Mouse (Mus musculus) cerebellum, adult 2 months (tissue): Measurements from ENCODE around the gene Lsamp. TPM values are rescaled to one million over a fixed set of nuclear protein-coding genes. Genes with fewer than 3 reads are reported as not detected.

Experiments used
- DNase-seq, 2 experiments: peaks; one replicate each; pipeline ENCODE4 v3.0.0; 2021
- H3K27ac ChIP-seq: fragments of 200-500 bp; 2 replicates; pipeline ENCODE4 v1.5.1; 2012; ENCODE audit warnings: low read length, control low read depth, inconsistent platforms; ENCODE audit not compliant: insufficient read depth
- H3K27me3 ChIP-seq: fragments of 200-500 bp; 2 replicates; pipeline ENCODE4 v1.6.1; 2012; ENCODE audit warnings: inconsistent platforms, mild to moderate bottlenecking, low read length, moderate library complexity; ENCODE audit not compliant: control insufficient read depth, insufficient read depth
- H3K4me1 ChIP-seq: fragments of 200-500 bp; 2 replicates; pipeline ENCODE4 v1.6.1; 2011; ENCODE audit warnings: low read length; ENCODE audit not compliant: control insufficient read depth, insufficient read depth
- H3K4me3 ChIP-seq: fragments of 200-500 bp; replicated peaks from 2 replicates; pipeline ENCODE3; 2011; ENCODE audit warnings: mild to moderate bottlenecking, low read depth, low read length, control low read depth; ENCODE audit not compliant: insufficient read depth
- CTCF ChIP-seq: fragments of 200-500 bp; IDR thresholded peaks from 2 replicates; pipeline ENCODE4 v1.5.1; 2011; ENCODE audit warnings: low read depth, mild to moderate bottlenecking, control low read depth, low read length, moderate library complexity, borderline replicate concordance; ENCODE audit not compliant: insufficient read depth
- POLR2A ChIP-seq: fragments of 200-500 bp; IDR thresholded peaks from 2 replicates; pipeline ENCODE4 v1.6.1; 2011; ENCODE audit warnings: low read length, control low read depth, borderline replicate concordance; ENCODE audit not compliant: insufficient read depth
- WGBS: fragments of 180-500 bp; shearing (Covaris S2); methylation state at CpG from one replicate; pipeline ENCODE4 v1.1.7; 2018; 5-methylcytosine and 5-hydroxymethylcytosine counted together
- polyA plus RNA-seq: library from polyadenylated mRNA; depleted of rRNA; stranded (reverse); fragments of >200 nt; gene quantifications from 2 replicates; pipeline ENCODE4 v1.2.3, GENCODE M21; 2012

The Lsamp gene
- polyA plus RNA-seq, 1 experiment = 143 TPM

DNA sequence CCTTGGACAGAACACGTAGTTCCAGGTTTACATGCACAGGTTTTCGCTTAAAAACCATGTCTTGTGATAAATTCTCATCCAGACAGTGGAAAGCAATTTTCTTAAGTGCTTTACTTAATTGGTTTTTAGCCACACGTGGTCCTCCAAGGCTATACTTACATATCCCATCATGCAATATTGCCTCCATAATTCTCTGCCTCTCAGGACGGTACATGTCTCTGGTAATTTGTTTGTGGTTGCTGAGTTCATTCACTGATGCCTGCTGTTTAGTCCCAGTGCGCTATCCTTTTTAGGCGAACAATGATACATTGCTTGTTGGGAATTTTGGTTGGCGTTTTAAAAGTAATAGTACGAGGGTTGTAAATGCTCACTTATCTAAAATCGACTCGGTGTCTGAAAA, 453.7 kb downstream of the Lsamp start:
- Histone ChIP-seq H3K4me1 (no peaks in the 10 kb centered on the region), H3K4me3 (no peak overlapping the region), H3K27ac (no peak overlapping the region), H3K27me3 (no peaks in the 10 kb centered on the region)
- WGBS = 97% methylated on average over 10 of the region's 10 CpGs
- TF ChIP-seq POLR2A = no peak
- TF ChIP-seq CTCF = no peak
- DNase-seq = no peak

DNA sequence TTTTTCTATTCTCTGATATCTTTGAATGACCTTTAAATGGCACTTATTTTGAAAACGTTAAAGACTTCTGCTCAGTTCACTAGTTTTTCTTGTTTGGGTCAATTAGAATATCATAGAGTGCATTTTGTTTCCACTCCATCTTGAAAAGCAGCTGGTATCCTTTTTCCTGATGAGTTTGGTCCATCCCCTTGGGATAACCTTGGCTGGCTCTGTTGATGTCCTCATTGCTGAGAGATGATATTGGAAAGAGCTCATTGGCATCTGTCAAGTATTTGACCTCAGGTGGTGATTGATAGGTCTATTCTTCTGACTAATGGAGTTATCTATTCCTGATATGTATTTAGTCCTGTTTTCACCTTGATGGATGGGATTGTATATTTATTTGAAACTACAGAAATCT, 454.7 kb downstream of the Lsamp start:
- TF ChIP-seq POLR2A (no peak), CTCF (no peak)
- DNase-seq = no peak
- H3K4me1 ChIP-seq = no peaks in the 10 kb centered on the region
- H3K27ac ChIP-seq = no peak overlapping the region
- H3K4me3 ChIP-seq = no peak overlapping the region
- H3K27me3 ChIP-seq = no peaks in the 10 kb centered on the region
- 53% methylated on average over 1 of the region's 1 CpGs for WGBS

DNA sequence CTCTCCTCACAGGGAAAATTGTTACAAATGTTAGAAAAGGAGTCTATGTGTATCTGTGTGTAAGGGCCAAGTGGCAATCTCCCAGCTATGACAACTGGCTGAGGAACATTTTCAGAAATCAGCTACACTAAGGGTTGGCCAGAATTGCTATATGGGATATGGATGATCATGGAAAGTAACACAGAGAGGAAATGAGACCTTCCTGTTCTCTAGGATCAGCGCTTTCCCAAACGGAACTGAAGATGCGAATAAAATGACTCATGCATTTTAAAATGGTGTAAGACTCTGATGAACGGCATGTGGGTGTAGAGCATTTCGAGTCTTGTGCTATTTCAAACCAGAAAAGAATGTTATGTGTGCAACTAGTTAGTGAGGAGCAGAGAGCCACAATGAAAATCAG, 462.4 kb downstream of the Lsamp start:
- H3K27me3 ChIP-seq = no peaks in the 10 kb centered on the region
- H3K4me3 ChIP-seq = no peak overlapping the region
- TF ChIP-seq CTCF = no peak
- TF ChIP-seq POLR2A = no peak
- no peak overlapping the region for H3K27ac ChIP-seq
- DNase-seq = no peak
- H3K4me1 ChIP-seq = no peaks in the 10 kb centered on the region
- WGBS = 91% methylated on average over 5 of the region's 5 CpGs

DNA sequence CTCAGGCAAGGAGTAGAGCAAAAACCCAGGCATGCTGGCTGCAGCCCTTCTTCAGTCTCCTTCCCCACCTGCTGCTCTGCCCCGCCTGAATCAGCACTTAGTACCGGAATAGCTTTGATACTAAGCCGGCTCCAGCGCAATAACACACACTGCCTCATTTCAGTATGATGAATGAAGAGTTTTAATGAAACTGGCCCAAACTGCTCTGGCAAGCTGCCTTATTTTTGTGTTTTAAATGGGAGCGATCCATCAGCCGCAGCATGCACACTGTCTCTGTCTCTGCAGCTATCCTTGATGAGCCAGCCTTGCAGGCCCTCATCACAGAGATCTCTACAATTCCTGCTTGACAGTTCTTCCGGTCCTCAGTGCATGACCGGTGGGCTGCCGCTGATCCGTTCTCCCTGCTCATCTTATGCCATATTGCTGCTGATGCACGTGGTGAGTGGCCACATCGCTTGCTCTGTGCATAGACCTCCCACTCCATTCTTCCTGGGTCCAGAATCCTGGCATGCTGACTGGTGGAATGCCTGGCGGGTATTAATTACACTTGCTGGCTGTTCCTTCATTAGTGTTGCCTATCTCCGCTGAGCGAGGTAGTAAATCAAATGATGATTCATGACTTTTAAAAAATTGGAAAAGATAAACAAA, 479.4 kb downstream of the Lsamp start:
- Histone ChIP-seq H3K27ac (no peak overlapping the region), H3K4me3 (no peak overlapping the region), H3K4me1 (no peaks in the 10 kb centered on the region), H3K27me3 (no peaks in the 10 kb centered on the region)
- WGBS = 61% methylated on average over 15 of the region's 15 CpGs
- peak; percentile 12 to 13 for DNase-seq
- TF ChIP-seq POLR2A = no peak
- no peak for TF ChIP-seq CTCF

DNA sequence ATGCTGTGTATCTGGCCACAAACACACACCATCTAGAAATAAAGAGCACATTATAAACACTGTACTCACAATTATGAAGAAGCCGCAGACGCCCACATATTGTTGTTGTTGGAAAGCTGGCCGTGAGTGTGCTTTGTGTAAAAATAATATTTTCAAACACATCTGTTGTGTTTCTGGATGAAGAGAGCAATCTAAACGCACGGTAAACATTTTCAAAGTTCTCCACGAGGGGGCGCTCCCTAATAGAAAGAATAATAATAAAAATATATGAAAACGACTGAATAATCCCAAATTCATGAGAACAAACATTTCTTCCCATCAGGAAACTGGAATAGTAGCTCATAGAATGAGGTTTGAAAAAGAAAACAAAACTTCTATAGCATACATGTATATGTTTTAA, 482.4 kb downstream of the Lsamp start:
- WGBS = 29% methylated on average over 8 of the region's 8 CpGs
- no peaks in the 10 kb centered on the region for H3K4me1 ChIP-seq
- H3K27me3 ChIP-seq = no peaks in the 10 kb centered on the region
- TF ChIP-seq POLR2A (no peak), CTCF (no peak)
- H3K4me3 ChIP-seq = no peak overlapping the region
- H3K27ac ChIP-seq = no peak overlapping the region
- peak in 1 of 2 experiments; percentile 18 for DNase-seq

DNA sequence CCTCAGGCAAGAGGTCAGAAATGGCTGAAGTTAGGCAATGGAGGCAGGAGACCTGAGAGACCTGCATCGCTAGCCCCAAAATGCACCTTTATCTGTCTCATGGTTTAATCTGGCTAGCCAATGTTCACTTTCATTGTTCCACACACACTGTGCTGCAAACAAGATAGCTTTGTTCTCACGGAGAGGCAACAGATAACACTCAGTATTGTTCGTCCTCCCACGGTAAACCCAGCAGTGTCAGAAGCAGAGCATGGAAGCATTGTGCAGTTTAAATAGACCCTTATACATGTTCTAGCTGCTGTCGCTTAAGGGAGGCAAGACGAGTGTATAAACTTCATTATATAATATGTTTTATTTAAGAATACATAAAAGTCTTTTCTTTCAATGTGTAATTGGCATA, 486.8 kb downstream of the Lsamp start:
- Histone ChIP-seq H3K4me1 (no peaks in the 10 kb centered on the region), H3K27ac (no peak overlapping the region), H3K27me3 (no peaks in the 10 kb centered on the region), H3K4me3 (no peak overlapping the region)
- TF ChIP-seq CTCF (no peak), POLR2A (no peak)
- 78% methylated on average over 6 of the region's 6 CpGs for WGBS
- no peak for DNase-seq

DNA sequence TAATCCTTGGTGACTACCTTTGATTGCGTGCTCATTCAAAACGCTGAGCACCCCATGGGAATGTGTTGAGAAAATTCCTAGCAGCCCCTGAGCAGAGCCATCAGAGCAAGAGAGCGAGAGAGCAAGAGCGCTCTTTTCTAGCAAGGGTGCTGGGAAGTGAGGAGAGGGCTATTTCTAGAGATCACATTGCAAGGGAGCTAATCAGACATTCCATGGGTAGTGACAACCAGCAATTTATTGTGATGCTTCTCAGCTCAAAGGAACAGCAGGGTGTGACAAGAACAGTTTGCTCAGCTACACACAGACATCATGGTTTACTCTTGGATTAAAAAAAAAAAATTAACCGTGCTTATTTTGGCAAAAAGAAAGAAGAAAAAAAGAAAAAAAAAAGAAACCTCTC, 487.8 kb downstream of the Lsamp start:
- DNase-seq = no peak
- WGBS = 73% methylated on average over 5 of the region's 5 CpGs
- Histone ChIP-seq H3K4me3 (no peak overlapping the region), H3K4me1 (no peaks in the 10 kb centered on the region), H3K27ac (no peak overlapping the region), H3K27me3 (no peaks in the 10 kb centered on the region)
- no peak for TF ChIP-seq POLR2A
- TF ChIP-seq CTCF = no peak

DNA sequence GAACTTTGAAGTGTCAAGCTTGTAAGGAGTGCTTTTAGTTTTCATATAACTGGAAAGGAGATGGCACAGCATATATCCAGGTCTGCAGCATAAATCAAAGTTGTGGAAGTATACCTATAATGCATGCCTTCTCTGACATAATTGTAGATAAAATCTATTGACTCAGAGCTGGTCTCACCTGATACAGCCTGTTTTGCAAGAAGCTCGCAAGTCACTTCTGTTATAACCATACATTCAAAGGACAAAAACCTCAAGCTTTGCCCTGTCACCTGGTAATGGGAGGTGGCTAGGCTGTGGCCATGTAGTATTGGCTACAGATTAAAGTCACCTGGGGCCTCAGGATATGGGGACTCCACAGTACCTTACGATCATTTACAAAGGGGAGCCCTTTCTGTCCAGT, 507.4 kb downstream of the Lsamp start:
- TF ChIP-seq CTCF = no peak
- no peak for TF ChIP-seq POLR2A
- Histone ChIP-seq H3K4me3 (no peak overlapping the region), H3K4me1 (no peaks in the 10 kb centered on the region), H3K27ac (no peak overlapping the region), H3K27me3 (no peaks in the 10 kb centered on the region)
- DNase-seq = no peak
- 94% methylated on average over 2 of the region's 2 CpGs for WGBS
